Mouse (Mus musculus) kidney, adult 11 months (tissue): Measurements from ENCODE around the gene Rasal1.

Source experiments
- DNase-seq: peaks from one replicate; pipeline ENCODE4 v3.0.0; 2022

Rasal1 gene

GRCm38 (mm10) chr5:120648569-120649373 is at the start of gene Rasal1:
TSS of gene Rasal1 (plus strand) at chr5:120648812.
- peak; percentile 28 for DNase-seq

- no peak for DNase-seq
Measured at GRCm38 (mm10) chr5:120599625-120600024, 49.0 kb upstream of the Rasal1 start.

DNA sequence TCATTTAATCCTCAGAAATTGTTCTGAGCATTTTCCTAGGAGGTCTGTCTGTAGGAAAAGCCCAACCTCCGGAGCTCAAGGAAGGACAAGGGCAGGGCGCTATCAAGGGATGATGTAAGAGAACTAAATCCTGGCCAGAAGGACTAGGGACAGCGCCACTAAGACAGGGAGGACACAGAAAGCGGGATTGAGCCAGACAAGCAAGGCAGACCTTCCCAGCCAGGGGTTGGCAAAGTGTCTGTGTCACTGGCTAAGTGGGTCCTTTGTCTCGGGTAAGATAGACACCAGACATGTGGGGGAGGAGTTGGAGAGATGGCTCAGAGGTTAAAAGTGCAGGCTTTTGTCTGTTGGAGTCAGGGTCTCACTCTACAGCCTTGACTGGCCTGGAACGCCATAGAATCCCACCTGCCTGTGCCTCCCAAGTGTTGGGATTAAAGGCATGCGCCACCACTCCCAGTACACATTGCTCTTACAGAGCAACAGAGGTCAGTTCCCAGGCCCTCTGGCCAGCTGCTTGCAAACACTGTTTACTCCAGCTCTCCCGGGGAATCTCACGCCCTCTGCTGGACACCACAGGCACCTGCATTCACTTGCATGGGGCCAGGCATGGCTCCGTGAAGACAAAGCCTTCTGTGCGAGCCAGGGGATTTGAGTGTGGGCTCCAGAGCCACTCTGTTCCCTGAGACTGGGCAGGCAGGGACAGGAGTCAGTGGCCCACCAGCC is 47.5 kb upstream of the Rasal1 start:
- DNase-seq, result no peak

- DNase-seq, result no peak
Measured at GRCm38 (mm10) chr5:120602210-120602609, 46.4 kb upstream of the Rasal1 start.

DNA sequence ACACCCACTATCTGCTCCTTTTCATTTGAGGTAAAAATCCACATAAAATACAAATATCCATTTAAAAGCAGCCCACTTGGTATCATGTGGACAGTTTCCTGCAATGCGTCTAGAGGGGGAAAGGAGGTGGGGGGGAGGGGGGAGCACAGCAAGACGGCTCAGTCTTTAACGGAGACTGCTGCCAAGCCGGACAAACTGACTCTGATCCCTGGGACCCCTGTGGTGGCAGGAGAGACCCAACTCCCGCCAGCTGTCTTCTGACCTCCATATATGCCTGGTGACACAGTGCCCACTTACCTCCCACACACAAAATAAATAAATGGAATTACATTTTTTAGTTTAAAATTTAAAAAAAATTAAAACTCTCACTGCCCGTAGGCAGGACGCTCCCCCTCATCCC is 45.1 kb upstream of the Rasal1 start:
- DNase-seq, result no peak

- peak; percentile 70 for DNase-seq
Measured at GRCm38 (mm10) chr5:120604839-120605238, 43.8 kb upstream of the Rasal1 start.

DNA sequence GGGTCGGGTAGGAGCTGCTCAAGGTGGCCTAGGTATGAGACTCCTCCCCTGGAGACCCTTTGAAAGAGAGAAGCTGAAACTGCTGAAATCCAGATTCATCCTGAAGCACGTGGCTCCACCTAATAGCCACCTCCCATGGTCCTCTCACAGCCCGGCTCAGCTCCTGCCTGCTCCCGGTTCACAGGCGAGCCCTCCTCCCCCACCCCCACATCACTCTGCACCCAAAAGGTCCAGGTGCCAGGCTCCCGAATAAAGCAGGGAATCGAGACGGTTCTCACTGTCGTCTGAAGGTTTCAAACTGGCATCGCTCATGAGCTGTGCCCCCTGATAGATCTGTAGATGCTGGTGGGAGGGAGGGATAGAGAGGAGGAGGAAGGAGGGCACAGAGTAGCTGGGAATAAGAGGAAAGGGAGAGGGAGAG is 43.4 kb upstream of the Rasal1 start:
- DNase-seq, result no peak

GRCm38 (mm10) chr5:120605688-120606087 is 42.9 kb upstream of the Rasal1 start:
- peak; percentile 72 for DNase-seq

DNA sequence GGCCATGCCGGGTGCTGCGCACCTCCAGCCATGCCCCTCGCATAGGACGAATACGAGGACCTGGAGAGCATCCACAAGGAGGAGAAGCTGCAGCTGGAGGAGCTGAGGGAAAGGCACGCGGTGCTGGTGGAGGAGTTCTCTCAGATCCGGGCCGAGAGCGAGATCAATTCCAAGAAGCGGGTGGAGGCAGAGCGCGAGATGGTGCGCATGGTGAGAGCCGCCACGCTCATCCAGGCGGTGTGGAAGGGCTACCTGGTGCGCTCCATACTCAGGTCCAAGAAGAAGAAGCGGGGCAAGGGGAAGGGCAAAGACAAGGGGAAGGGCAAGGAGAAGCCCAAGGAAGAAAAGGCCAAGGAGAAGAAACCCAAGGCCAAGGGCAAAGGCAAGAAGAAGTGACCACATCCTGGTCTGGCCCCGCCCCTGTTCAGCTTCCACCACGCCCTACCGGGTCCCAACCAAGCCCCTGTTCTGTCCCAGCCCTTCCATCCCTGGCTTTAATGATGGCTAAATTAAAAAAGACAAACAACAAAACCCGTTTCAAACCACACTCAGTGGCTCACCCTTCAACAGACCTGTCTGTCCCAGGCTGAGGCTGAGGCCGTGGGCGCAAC is 41.9 kb upstream of the Rasal1 start:
- DNase-seq, result no peak

DNA sequence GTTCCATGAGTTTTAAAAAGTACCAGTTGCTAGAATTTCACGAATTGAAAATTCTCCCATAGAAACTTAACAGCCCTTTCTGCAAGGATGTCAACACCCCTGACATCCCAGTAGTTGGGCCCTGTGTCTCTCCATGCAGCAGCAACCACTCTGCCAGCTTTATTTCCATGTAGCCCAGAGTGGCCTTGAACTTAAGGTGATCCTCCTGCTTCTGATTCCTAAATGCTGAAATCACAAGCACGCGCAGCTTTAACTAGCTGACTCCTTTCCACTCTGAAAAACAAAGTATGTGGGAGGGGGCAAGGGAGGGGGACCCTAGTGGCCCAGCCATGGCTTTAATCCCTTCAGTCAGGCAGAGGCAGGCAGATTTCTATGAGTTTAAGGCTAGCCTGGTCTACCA is 41.3 kb upstream of the Rasal1 start:
- no peak for DNase-seq

DNA sequence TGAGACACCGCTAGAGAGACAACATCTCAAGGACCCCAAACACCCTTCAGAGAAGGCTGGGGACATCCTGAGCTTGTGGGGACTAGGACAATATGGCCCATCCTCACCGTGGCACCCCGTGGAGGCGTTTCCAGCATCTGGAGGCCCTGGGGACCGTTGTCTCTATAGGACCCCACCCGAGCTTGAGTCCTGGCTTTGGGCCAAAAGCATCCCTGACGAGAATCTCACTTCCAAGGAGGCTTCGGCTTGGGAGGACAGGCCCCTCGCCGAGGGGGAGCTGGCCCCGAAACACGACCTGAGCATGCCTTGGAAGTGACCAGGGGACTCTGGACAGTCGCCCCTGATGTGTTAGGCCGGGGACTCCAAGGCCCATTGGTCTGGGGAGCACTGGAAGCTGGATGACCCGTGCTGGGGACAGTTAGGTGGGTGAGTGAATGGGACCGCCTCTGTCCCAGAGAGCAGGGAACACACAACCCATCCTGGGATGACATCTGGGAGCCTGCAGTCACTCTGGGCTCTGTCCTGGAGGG is 39.3 kb upstream of the Rasal1 start:
- DNase-seq, result no peak

DNA sequence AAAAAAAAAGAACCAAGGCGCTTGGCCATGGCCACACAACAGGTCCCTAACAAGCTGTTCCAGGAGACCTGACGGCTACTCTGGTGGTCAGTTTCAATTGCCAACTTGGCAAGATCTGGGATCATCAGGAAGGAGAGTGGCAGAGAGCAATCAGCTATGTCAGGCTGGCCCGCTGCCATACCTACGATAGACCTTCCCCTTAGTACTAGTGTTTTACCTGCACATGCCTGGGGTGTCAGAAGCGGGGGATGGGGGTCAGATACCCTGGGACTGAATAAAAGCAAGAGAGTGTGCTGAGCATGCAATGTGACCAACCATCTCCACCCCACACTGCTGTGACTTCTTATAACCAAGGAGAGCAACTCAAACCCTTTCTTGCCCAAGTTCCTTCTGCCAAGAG is 37.7 kb upstream of the Rasal1 start:
- DNase-seq, result peak; percentile 52

DNA sequence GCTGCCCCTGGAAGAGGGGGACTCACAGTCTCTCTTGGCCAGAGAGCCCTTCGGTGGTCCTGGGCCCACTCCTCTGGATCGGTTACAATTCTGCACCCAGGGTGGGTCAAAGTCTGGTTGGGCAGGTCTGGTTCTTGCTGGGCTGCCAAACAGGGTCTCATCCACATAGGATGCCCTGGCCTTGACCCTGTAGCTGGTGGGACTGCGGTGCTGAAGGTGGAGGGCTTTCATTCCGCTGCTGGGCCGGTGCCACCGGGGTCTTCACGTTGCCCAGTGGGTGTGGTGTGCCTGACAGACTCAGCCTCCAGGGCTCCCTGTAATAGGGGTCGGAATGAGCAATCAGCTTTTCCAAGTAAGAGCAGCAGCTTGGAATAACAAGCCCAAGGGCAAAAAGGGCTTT is 37.2 kb upstream of the Rasal1 start:
- no peak for DNase-seq

DNA sequence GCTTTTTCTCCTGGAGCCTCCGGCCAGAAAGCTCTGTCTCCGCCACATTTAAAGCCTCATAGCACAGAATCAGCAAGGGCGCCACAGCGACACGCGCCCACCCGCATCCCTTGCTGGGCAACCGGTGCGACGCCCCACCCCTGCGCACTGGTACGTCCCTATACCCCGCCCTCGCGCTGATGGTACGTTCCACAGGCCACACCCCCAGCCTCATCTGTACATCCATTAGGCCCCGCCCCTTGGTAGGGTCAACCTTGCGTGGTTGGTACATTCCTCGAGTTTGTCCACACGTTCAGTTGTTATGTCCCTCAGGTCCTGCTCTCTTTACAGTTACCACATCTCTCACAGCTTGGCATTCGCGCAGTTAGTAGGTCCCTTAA is 36.2 kb upstream of the Rasal1 start, which contains the start of the genes Rita1 and Ddx54:
Gene Rita1, minus strand, starts transcription at position 148 of the 380 bp plus-strand sequence.
Gene Ddx54, plus strand, starts transcription at position 298 of the 380 bp plus-strand sequence.
- peak; percentile 98 for DNase-seq

- DNase-seq, result peak; percentile 100
Measured at GRCm38 (mm10) chr5:120612822-120613604, 35.6 kb upstream of the Rasal1 start.

GRCm38 (mm10) chr5:120615903-120616302 is 32.7 kb upstream of the Rasal1 start:
- no peak for DNase-seq

GRCm38 (mm10) chr5:120618778-120619177 is 29.8 kb upstream of the Rasal1 start:
- DNase-seq, result no peak

- no peak for DNase-seq
Measured at GRCm38 (mm10) chr5:120619201-120619600, 29.4 kb upstream of the Rasal1 start.

DNA sequence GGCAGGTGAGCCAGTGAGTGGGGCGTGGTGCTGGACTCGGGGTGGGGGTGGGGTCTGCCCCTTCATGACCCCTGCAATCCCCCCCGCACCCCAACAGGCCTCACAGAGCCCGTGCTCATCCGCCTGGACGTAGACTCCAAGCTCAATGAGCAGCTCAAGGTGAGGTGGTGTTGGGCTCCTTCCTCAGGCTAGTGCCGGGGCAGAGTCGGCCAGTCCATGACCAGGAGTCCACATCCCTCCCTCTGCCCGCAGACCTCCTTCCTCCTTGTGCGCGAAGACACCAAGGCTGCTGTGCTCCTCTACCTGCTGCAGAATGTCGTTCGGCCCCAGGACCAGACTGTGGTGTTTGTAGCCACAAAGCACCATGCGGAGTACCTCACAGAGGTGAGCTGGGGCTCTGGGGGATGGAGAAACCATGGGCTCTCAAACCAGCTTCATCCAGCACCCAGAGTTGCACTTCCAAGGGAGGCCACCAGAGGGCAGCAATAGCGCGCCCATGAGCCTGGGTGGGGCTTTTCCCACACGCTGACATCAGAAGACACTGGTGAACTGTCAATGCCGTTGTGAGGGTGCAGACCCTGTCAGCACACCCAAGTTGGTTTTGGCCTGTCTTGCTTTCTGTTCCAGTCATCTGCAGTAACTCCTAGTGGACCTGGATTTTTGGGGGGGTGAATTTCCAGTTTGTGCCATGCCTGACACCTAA is 28.1 kb upstream of the Rasal1 start:
- DNase-seq, result peak; percentile 75

DNA sequence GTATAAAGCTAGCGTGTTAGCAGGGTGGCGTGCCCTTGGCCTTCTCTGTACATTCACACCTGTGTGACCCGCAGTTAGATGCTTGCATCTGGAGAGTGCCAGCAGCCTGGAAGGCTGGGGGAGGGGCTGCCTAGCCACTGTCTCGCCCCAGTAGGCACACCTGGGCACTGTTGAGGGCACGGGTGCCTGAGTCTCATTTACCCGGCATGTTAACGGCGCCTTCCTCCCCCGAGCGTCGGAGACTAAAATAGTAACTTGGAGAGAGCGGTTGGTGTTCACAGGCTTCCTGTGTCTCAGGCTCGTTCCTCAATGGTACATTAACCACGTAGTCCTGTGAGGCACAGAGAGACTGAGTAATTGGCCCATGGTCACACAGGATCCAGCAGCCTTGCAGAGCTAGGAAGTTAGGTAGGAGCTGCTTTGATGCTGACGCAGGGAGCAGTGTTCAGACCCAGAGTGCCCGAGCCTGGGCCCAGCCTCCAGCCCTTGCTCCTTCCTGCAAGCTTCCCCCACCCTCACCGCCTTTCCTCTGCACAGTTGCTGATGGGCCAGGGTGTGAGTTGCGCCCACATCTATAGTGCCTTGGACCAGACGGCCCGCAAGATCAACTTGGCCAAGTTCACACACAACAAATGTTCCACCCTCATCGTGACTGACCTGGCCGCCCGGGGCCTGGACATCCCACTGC is 27.4 kb upstream of the Rasal1 start:
- peak; percentile 81 for DNase-seq

- DNase-seq, result no peak
Measured at GRCm38 (mm10) chr5:120621846-120622197, 26.8 kb upstream of the Rasal1 start.
